Mouse (Mus musculus): ENCODE data around the gene Fcgrt.
"Not testable (repeated sequence)": the region's sequence is repeated elsewhere in the genome, so short reads cannot be mapped to it uniquely, and the experiment has no call there.

DNA sequence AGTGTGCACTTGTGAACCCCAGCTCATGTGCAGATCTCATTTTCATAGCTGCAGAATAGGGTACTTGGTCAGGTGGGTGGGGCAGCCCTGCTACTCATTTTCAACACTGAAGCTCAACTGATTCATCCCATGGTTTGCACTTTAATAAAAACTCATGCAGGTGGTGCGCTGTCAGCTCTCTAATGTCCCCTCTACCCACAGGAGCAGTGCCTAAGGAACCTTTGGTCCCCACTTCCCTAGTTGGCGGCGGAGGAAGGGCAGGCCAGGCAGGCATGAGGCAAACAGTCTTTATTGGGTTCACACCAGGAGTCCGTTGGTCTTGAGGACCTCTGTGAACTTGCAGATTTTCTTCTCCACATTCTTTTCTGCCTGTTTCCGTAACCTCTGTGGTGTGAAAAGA is 22.0 kb upstream of the Fcgrt start:
- TF ChIP-seq CTCF, POLR2A (IDR thresholded peaks at IDR 0.05; ENCODE audit: extremely low read depth, insufficient read depth, low read length): not testable (repeated sequence)
